Mouse (Mus musculus): ENCODE measurements around the gene Thtpa.

Gene Thtpa

DNA sequence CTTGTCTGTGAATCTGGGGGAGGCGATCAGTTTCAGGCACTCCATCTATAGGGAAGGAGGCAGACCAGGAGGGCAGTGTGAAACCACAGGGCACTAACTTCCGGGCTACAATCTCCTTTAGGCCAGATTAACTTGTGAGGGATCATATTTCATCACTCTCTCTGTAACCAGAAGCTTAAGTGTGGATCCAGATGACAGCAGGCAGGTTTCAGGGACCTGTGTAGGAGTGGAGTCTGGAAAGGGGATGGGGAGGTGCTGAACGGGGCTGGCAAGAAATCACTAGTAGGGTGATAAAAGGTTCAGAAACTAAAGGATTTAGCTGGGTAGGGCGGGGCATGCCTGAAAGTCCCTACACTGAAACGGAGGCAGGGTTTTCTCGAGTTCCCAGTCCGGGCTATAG, 10.8 kb downstream of the Thtpa start:
- DNase-seq (ENCODE audit: low spot score in 2 of 2): no peak

DNA sequence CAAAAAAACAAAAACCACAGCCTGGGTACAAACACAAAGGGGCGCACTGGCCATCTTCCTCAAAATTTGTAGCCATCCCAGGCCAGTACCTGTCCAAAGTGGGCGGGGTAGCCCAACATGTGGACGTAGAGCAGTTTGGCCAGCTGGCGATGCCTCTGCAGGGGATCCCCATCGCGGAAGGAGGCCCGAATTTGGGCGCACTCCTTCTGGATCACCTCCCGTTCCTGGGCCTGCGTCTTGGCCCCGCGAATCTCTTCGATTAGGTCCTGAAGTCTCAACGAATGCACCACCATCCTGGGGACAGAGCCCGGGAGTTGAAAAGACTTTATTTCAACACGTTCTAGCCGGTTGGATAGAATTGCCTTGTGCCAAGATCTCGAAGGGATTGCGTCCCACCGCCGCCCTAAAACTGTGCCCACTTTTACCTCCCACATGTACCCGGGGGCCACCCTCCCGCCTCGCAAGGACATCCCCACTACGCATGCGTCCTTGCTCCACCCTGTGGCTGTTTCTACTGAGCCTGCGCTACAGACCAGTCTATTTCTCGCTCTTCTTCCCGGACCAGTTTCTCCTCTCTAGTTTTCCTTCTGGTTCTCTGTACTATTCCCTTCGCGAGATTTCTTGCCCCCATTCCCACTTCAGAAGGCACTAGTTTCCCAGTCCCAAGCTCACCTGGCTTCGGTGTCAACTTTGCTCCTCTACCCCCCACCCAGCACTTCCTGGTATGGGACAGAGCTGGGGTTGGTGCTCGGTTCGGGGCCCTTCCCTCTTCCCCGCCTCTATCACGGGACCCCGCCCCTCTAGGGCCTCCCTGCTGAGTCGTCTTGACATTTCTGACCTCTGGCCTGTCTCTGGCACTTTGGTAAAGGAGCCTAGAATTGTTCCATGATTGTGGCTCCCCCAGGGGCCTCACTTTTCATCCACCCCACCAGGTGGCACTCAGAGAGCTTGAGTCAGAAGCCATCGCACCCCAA, 11.5 kb downstream of the Thtpa start, which contains the start of gene Ap1g2:
Ap1g2 (minus strand) TSS at position 758 of the 974 bp plus-strand sequence.
- DNase-seq (ENCODE audit: low spot score in 2 of 2): peak; percentile 79 to 85

DNA sequence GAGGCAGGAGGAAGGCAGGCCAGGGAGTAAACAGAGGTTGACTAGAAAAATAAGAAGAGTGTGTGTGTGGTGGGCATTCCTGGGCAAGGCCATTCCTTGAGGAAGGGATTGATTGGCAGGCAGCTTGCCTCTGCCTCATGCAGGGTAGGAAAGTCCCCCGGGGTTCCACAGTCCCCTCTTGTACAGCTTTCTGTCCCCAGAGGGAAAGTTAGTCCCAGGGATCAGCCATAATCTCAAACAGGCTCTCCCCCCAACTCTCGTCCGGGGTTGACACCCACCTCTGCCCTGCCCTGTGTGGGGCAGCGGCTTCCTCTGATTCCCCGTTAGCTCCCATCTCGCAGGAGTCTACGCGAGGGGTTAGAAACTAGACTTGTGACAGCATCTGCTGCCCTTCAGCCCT, 12.4 kb downstream of the Thtpa start:
- peak in 1 of 2 experiments; percentile 19 for DNase-seq (ENCODE audit: low spot score in 2 of 2)

DNA sequence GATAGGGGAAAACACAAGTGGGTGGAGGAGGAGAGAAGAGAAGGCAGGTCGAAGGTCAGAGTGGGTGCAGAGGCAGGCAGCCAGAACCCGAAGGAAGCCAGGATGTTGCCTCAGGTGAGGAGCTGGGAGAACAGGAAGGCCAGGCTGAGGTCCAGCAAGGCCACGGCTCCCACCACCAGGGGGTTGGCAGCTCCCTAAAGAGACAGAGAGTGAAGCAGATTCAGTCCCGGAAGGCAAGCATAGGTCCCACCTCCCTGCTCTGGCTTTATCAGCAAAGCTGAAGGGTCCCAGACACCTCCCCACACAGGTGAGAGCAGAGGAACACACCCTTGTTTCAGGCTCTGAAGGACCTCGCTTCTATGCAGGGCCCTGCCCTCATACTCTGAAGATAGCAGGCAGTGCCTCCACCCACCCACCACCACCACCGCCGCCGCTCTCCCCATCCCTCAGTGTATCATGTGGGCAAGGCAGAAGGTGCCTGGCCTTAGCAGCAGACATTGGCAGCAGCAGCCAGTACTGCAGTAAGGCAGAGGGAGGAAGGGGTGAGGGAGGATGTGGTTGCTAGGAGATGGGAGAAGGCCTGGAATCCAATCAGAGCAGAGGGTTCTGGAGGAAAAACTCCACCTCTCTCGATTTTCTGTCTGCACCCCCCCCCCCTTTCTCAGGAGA, 13.8 kb downstream of the Thtpa start:
- peak; percentile 64 to 82 for DNase-seq (ENCODE audit: low spot score in 2 of 2)

DNA sequence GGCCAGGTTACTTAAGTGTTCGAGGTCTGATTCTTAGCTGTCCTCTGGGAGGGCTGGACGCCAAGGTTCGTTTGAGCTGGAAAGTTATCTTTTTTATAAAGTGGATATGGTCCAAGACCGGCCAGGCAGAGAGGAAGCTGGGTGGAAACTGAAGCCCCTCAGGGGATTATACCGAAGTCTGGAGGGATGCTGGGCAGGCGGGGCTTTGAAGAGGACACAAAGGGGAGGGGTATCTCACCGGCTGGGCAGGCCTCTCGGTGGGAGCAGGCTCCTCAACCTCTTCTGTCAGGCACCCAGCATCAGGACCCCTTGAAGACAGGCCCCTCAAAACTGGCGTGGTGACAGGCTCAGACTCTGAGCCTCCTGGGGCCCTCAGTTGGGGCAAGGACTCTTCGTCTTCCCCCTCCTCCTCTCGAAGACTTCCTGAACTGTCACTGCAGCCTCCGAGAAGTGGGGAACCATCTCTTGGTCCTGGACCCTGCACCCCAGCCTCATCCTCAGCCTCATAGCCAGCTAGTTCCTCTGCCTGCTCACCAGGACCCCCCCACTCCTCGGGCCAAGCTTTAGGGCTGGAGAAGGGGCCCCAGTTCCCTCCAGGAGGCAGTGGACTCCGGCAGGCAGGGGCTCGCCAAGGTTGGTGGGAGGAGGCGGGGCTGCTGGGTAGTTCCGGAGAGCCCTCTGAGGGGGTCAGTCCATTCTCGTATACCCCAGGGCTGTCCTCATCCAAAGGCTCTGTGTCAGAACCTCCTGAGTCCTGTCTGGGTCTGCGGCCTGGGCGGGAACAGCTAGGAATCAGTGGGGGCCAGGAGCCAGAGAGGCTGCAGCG, 14.7 kb downstream of the Thtpa start:
- peak; percentile 32 to 36 for DNase-seq (ENCODE audit: low spot score in 2 of 2)

DNA sequence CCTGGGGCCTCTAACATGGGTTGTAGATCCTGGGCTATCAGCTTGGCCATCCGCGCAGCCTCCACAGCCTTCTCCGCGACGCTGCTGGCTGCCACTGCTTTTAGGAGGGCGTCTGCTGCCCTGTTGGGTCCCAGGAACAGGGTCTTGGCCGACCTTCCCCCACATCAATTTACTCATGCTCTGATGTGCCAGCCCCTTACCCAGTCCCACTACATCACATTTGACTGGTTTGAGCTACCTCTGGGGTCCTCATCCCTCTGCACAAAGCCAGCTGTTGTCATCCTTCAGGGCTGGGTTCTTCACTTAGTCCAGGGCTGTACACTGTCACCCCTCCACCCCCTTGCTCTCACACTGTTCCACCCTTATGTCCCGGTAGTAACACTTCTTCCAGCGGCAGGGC, 15.5 kb downstream of the Thtpa start:
- DNase-seq (ENCODE audit: low spot score in 2 of 2): no peak

DNA sequence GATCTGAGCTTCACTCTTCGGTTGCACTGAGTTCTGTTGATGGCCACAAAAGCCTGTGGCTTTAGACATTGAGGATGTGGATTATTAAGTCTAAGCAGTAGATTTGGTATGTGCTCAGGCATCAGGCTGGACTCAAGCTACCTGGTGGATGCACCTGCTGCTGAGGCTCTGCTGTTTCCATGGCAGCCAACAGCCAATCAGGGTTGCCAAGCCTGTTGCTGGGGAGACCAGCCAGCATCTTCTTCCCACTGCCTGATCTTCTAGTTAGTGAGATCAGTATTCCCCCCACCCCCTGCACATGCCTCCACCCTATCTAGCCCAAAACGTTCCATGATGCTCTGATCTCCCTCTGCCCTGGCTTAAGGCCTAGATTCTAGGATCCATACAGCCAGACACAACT, 17.1 kb downstream of the Thtpa start:
- DNase-seq (ENCODE audit: low spot score in 2 of 2): peak; percentile 39 to 72

DNA sequence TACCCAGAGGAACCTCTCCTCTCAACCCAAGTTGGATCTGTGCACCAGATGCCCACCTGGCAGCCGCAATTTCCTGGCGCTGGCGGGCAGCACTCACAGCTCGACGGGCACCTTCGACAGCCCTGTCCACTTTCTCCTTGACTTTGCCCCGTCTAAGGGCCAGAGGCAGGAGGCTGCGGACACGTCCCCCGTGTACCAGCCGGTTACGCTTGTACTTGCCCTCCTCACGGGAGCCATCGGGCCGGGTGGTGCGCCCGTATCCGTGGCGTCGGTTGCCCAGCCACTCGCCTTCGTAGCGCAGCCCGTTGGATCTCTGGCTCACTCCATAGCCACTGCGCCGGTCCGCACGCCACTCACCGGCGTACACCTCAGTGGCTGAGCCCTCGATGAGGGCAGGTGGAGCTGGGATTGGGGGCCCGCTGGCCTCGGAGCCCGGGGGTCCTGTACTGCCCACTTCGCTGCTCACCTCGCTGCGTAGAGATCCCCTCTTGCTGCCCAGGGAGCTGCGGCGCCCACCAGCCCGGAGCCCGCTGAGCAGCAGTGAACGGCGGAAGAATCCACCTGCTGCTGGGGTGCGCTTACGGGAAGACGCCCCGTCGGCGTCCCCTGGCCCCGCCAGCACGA, 18.9 kb downstream of the Thtpa start:
- DNase-seq (ENCODE audit: low spot score in 2 of 2): peak in 1 of 2 experiments; percentile 27

DNA sequence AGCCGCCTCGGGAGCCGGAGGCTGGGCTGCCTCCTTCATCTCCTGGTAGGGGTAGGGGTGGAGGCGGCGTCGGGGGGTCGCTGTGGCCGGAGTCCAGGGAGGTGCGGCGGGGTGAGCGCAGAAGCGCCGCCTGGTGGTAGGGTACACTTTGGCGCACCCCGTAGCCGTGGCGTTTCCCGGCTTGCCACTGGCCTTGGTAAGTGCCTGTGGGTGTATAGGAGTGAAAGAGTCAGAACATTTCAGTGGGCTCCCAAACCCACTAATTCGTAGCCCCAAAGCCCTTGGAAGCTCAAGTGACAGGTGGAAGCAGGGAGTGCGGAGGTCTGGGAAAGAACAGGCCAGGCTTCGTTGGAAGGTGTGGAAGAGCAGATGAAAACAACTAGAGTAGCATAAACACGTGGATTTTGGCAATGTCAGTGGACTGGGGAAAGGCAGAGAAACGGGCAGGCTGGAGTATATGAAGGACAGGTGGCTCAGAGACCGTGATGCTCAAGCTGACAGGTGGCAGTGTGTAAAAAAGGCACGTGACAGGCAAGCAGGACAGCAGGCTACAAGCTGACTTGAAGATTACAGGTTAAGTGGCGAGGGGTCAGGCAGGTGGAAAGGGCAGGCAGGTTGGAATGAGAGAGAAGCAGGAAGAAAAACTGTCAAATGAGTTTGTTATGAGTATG, 19.5 kb downstream of the Thtpa start:
- peak in 1 of 2 experiments; percentile 32 for DNase-seq (ENCODE audit: low spot score in 2 of 2)

DNA sequence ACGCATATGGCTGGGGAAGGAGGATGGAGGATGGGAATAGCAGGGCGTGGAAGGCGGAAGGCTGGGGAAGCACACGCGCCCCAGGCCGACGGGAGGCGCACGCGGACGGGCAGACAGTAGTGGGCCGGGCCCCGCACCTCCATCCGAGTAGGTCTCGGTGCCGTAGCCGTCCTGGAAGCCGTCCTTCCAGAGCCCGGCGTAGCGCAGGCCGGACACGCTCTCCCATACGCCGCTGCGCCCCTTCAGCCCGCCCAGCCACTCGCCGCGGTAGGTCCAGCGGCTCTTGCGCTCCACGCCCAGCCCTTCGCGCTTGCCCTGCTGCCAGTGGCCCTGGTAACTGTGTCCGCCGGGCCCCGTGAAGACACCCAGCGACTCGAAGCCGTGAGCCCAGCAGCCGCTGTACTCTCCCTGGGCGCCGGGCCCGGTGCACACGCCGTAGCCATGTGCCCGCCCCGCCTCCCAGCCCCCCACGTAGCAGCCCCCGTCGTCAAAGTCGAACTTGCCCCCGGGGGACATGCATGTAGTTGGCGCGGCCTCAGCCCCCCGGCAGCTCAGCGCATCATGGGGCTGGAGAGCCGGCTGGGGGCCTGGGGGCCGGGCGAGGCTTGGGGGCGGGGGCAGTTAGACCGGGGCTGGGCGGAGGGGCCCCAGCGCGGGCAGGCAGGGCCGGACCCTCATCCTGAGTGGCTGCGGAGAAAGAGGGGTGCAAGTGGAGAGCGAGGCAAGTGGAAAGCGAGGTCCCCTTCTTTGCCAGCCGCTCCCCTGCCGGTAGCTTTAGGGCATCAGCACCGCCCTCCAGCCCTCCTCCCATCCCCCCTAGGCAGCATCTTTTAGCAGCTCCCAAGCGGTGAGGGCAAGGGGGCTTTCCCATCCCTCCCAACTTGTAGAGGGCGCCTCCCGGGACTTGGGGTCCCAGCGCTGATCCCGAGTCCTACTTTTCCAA, 20.4 kb downstream of the Thtpa start:
- DNase-seq (ENCODE audit: low spot score in 2 of 2): peak; percentile 55 to 58

DNA sequence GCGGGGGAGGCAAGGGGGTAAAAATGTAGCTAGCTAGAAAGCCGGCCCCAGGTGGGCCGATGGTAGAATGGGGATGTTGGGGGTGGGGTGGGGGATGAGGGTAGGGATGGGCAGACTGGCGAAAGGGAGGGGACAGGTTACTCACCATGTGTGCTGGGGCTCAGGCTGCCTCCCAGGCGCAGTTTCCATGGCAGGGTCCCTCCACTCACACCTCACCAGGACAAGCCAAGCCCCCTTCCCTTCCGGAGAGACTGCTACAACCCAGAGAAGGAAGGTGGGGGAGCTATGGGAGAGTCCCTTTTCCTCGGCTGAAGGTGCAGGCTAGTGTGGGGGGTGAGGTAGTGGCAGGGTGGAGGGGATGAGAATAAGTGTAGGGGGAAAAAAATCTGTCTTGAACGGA, 21.3 kb downstream of the Thtpa start:
- peak in 1 of 2 experiments; percentile 20 for DNase-seq (ENCODE audit: low spot score in 2 of 2)

DNA sequence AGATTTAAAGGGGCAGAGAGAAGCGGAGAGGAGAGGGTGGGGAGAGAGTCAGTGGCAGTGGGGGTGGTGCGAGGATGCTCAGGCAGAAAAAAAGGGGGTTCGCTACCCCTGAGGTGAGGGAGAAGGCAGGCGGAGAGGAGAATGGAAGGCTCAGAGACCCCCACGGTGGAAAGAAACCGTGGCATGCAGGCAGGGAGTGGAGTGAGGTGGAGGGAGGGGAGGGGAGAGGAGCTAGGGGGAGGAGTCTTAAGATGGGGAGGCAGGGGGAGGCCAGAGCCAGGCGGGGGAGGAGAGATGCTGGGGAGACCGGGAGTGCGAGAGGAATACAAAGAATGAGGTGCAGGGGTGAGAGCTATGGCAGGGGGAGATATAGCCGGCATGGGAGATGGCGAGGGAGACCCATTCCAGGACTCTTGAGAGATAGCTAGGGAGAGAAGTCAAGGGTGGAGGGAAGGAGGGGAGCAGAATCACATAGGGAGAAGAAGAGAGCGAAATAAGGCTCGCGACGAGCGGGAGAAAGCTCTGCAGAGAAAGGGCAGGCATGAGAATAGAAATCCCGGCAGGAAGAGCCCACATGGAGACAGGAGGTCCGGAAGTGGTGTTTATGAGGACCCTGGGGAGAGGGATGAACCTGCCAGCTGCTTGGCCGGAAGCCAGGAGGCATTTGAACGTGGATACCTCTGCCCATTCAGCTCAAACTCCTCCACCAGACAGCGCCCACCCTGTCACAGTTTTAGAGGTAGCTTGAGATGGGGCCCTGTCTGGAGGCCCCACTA, 22.0 kb downstream of the Thtpa start, which contains the start of gene Jph4:
Jph4 (minus strand) TSS at position 511 of the 776 bp plus-strand sequence.
- peak; percentile 61 to 68 for DNase-seq (ENCODE audit: low spot score in 2 of 2)

DNA sequence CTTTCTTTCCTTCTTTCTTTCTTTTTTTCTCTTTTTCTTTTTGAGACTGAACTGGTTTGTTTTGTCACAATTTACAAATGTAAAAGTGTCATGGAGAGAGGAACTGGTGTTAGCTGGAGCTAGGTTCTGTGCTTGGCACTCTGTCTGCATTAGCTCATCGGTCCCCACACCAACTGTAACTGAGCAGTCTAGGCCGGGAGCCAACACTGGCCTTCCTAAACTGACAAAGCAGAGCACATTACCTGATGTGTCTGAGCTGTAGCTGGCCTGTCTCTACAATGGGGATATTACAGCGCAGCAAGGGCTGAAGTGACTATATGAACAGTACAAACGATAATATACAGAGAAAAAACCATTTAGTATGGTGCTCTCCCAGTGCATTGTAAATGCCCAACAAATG, 24.3 kb downstream of the Thtpa start:
- DNase-seq (ENCODE audit: low spot score in 2 of 2): no peak

DNA sequence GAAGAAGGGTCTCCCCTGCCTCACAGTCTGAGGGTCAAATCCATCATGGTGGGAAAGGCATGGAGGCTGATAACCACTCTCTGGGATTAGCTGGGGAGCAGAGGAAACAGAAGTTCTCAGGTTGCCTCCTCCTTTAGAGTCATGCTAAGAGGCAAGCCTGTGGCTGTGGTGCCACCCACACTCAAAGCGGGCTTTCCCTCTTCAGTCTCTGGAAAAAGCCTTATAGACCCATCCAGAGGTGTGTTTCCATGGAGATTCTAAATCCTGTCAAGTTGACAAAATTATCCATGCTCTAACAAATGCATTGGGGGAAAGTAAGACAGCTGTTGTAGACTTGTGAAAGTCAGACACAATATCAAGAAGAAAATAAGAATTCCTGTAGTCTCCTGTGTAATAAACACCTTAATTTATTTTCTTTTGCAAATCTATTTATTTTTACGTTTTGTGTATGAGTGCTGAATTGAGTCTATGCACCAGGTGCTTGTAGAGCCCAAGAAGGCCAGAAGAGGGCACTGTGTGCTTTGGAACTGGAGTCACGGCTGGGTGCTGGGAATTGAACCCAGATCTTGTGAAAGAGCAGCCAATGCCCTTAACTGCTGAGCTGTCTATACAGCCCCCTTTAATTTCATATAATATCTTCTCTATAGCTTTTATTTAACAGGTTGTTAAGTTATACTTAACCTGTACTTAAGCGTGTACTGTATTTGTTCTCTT, 25.0 kb downstream of the Thtpa start:
- no peak for DNase-seq (ENCODE audit: low spot score in 2 of 2)

DNA sequence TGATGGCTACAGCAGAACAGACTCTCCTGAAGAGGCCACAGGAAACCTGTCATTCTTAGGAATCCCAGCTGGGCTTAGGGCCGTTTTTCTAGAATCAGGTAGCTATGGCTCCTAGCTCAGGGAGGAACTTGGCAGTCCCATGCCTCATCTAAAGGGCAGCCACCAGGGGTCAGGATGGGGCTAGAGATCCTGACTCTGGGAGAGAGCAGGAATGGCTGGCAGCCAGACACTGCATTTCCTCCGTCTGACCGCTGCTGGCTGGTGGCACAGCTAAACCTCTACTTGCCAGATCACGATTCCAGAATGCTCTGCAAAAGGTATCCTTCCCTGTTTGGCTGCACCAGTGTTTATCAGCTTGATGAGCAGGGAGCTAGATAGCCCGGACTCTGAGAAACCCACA, 27.4 kb downstream of the Thtpa start:
- DNase-seq (ENCODE audit: low spot score in 2 of 2): peak in 1 of 2 experiments; percentile 51

DNA sequence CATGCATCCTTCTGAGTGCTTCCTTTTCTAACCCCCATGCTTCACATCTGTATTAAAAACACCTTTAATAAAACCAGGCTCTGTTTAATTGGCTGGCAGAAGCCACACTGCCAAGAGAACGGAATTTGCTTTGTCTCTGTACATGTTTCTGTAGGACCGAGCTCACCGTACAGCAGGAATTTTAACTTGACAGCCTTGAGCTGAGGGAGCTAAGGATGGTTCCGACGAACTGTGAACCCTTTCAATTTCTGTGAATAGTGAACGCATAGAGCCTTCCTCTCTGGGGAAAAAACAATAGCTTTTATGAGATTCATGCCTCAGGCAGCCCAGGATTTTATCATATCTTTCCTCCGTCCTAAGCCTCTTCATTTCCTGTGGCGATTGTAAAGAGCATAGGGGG, 27.8 kb downstream of the Thtpa start:
- no peak for DNase-seq (ENCODE audit: low spot score in 2 of 2)

DNA sequence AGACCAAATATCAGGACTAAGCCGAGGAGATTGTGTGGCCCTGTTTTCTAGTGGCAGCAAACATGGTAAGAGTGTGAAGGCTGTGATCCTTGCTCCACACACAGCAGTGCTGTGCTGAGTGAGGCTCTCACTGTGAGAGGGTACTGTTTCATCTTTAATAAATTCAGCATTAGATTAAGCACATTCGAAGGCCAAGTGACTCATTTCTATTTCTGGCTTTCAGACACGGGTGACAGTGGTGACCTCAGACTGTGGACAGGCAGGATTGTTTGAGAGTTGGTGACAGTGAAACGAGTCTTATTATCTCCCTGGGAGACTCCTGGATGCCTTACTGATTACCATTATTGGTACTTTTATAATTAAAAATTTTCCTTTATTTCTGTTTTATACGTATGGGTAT, 31.1 kb downstream of the Thtpa start:
- DNase-seq (ENCODE audit: low spot score in 2 of 2): no peak

DNA sequence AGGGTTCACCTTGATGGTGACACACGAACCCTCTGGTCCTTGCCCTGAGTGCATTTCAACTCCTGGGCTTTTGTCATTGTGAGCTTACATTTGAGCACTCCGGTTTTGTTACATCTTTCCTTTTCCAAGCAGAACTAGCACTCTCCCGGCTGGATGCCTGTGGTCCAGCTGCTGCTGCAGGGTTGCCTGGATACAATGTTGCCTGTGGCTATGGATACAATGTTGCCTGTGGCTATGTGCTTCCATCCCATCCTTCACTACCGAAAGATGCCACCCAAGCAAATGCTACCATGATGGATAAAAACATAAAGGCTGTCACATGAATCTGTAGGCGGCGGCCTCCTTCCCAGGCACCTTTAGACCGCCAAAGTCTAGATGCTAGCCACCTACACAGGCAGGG, 31.9 kb downstream of the Thtpa start:
- peak in 1 of 2 experiments; percentile 16 for DNase-seq (ENCODE audit: low spot score in 2 of 2)

Measured in frontal cortex, postnatal 14 days (tissue).